Mouse (Mus musculus) kidney, adult 2 months (tissue): ENCODE data around the gene Slc25a16.

ENCODE experiments used
- CTCF ChIP-seq: fragments of 200-500 bp; conservative IDR thresholded peaks from 2 replicates; pipeline ENCODE4 v1.5.1; 2011; ENCODE audit warnings: low read depth, mild to moderate bottlenecking, control low read depth, low read length, moderate library complexity, mixed read lengths; ENCODE audit not compliant: insufficient read depth, insufficient read length
- POLR2A ChIP-seq: fragments of 200-500 bp; IDR thresholded peaks from one replicate; pipeline ENCODE4 v1.6.1; 2011; ENCODE audit warnings: low read depth, low read length, control low read depth

DNA sequence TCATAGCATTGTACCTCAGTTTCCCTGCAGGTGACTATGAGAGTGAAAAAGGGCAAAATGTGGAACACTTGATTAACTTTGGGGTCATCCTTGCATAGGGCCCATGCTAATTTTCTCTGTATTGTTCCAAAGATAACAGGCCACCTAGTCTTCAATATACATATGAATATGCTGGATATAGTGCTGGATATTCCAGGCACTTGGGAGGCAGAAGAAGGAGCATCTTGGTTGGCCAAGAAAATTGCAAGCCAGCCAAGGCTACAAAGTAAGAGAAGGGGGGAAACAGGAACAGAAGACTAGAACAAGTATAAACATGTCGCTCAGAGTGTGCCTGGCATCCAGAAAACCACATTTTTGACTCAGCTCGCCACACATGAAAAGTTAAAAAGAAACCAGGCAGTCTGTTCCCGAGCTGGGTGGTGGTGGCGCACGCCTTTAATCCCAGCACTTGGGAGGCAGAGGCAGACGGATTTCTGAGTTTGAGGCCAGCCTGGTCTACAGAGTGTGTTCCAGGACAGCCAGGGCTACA lies 27.0 kb upstream of the Slc25a16 start:
- TF ChIP-seq CTCF (no peak), POLR2A (no peak)
